Mouse (Mus musculus) limb, embryonic 10.5 days (tissue): ENCODE measurements around the gene Cyp27b1. TPM values are rescaled to one million over a fixed set of nuclear protein-coding genes. Genes with fewer than 3 reads are reported as not detected.

Experiments
- DNase-seq: peaks from one replicate; pipeline ENCODE4 v3.0.0-alpha.2; 2017; ENCODE audit warnings: low spot score
- H3K27ac ChIP-seq: fragments of 300-500 bp; sonication (generic); 2 replicates; pipeline ENCODE4 v1.5.1; 2016; ENCODE audit warnings: mild to moderate bottlenecking
- H3K27me3 ChIP-seq: fragments of 300-500 bp; sonication (generic); 2 replicates; pipeline ENCODE4 v1.6.1; 2016; ENCODE audit warnings: low read depth, mild to moderate bottlenecking; ENCODE audit not compliant: poor library complexity, severe bottlenecking
- H3K36me3 ChIP-seq: fragments of 300-500 bp; sonication (generic); 2 replicates; pipeline ENCODE4 v1.6.1; 2016; ENCODE audit warnings: mild to moderate bottlenecking, moderate library complexity
- H3K4me1 ChIP-seq: fragments of 300-500 bp; sonication (generic); 2 replicates; pipeline ENCODE4 v1.6.1; 2016
- H3K4me3 ChIP-seq: fragments of 300-500 bp; sonication (generic); 2 replicates; pipeline ENCODE4 v1.5.1; 2016; ENCODE audit warnings: mild to moderate bottlenecking, moderate library complexity
- H3K9me3 ChIP-seq: fragments of 300-500 bp; sonication (generic); replicated peaks from 2 replicates; pipeline ENCODE4 v1.6.1; 2016; ENCODE audit warnings: mild to moderate bottlenecking
- WGBS: fragments of 180-500 bp; shearing (Covaris S2); methylation state at CpG from one replicate; pipeline ENCODE4 v1.1.7; 2016; 5-methylcytosine and 5-hydroxymethylcytosine counted together
- polyA plus RNA-seq: library from polyadenylated mRNA; unstranded; fragments of >200 nt; fragmentation: Nextera tagmentation; extraction: Ambion mirVana; gene quantifications from 2 replicates; pipeline ENCODE4 v1.2.1, GENCODE M21; 2016

Cyp27b1 gene
- polyA plus RNA-seq, 1 experiment from 2014 or later = 0.11 TPM

- H3K27ac ChIP-seq = no peak overlapping the region
- H3K4me3 ChIP-seq = no peak overlapping the region
- no peak for DNase-seq
- H3K9me3 ChIP-seq = no peaks in the 10 kb centered on the region
- WGBS = 81% methylated on average over 12 of the region's 12 CpGs
- peaks cover 18% of the 10 kb centered on the region for H3K4me1 ChIP-seq
- H3K27me3 ChIP-seq = peaks cover 17% of the 10 kb centered on the region
- H3K36me3 ChIP-seq = no peaks in the 10 kb centered on the region
Observed at GRCm38 (mm10) chr10:127037641-127038040, 10.4 kb upstream of the Cyp27b1 start.

DNA sequence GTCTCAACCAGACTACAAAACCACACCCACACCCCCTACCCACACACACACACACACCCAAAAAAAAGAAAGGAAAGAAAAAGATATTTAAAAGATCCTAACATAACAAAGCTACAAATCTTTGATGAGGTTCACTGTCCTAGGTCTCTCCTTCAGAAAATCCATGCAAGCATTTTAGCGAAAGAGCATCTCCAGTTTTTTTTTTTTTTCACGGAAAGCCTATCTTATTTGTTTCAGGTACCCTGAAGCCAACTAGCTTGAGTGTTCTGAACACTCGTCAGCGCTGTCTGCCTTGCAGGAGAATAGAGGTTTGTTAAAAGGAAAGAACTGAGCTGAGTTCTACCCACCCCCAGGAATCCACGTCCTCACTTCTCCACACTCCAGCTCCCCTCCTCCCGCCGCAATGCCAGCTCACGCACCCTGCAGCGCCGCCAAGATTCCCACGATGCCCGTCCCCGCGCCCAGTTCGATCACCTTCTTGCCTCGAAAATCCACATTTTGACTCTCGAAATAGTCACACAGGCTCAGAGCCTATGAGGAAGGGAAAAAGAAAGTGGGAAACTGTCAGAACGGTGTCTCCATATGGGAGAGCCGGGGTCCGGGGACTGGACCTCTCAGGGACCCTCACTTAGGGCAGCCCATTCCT lies 7.4 kb upstream of the Cyp27b1 start:
- 2% methylated on average over 20 of the region's 20 CpGs for WGBS
- Histone ChIP-seq H3K27ac (peak overlapping the region; percentile 91; the same call in 1 of the 2 replicates), H3K4me1 (peaks cover 26% of the 10 kb centered on the region), H3K36me3 (peaks cover 25% of the 10 kb centered on the region), H3K27me3 (peaks cover 17% of the 10 kb centered on the region), H3K4me3 (peak overlapping the region; percentile 83), H3K9me3 (no peaks in the 10 kb centered on the region)
- peak; percentile 43 for DNase-seq

DNA sequence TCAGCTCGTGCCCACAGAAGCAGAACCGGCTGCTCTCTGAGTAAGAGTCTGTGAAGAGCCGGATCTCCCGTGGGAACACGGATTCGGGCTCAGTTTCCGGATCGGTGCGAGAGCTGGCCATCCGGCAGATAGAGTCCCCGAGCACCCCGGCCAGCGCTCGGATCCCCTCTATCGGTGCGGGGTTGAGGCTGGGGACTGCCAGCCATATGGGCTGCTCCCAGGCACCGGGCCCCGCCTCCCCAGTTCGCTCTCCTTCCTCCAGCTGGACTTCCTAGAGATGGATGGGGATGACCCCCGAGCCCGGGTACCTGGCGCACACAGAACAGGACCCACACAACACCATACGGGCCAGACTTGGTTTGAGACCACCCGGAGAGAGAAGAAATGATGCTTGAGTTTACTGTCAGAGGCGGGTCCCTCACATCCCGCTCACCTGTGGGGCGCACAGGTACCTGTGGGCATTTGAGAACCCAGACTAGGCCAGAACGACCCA lies 6.7 kb upstream of the Cyp27b1 start, which contains the start of the genes Mettl1 and Eef1akmt3:
Gene Mettl1 (plus strand): TSS at position 141 of the 493 bp plus-strand sequence.
Gene Eef1akmt3 (minus strand): TSS at position 240 of the 493 bp plus-strand sequence.
- peak within 1 kb of the TSS; percentile 91 for H3K27ac ChIP-seq
- WGBS = 0% methylated on average over 28 of the region's 28 CpGs
- DNase-seq = no peak

DNA sequence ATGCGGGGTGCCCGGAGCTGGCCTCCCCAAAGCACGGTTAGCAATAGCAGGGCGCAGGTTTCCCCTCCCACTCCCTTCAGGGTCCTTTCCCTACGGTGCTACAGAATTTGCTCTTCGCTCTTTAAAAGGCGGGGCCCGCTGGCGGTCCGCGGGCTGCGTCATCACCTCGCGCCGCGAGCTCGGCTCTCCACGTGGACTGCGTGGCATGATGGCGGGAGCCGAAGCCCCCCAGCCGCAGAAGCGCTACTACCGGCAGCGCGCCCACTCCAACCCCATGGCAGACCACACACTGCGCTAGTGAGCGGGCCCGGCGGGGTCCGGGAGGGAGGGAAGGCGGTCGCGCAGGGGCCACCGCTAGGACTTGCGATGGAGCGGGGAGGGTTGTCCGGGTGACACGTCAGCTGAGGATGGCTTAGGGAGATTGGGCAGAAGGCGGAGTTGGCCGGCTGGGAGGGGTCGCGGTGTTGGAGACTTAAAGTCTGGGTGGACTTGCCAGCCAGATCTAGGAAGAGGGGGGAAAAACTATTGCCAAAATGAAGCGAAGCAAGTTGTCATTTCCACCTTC lies 6.2 kb upstream of the Cyp27b1 start:
- H3K36me3 ChIP-seq = peaks cover 37% of the 10 kb centered on the region
- H3K9me3 ChIP-seq = no peaks in the 10 kb centered on the region
- peak overlapping the region; percentile 91 for H3K27ac ChIP-seq
- peak; percentile 96 for DNase-seq
- WGBS = under 1% methylated on average over 44 of the region's 44 CpGs
- H3K4me1 ChIP-seq = peaks cover 26% of the 10 kb centered on the region
- peak overlapping the region; percentile 83 for H3K4me3 ChIP-seq
- peaks cover 22% of the 10 kb centered on the region for H3K27me3 ChIP-seq

More for the DNA sequence above, 6.7 kb upstream of the Cyp27b1 start, which contains the start of the genes Mettl1 and Eef1akmt3:
- peak within 1 kb of the TSS; percentile 83 for H3K4me3 ChIP-seq
- H3K27me3 ChIP-seq = peaks cover 17% of the 10 kb centered on the region
- H3K4me1 ChIP-seq = peaks cover 26% of the 10 kb centered on the region
- no peaks in the 10 kb centered on the region for H3K9me3 ChIP-seq
- peaks cover 31% of the 10 kb centered on the region for H3K36me3 ChIP-seq

- H3K4me1 ChIP-seq = peaks cover 26% of the 10 kb centered on the region
- 24% methylated on average over 5 of the region's 5 CpGs for WGBS
Observed at GRCm38 (mm10) chr10:127042468-127043115, 5.5 kb upstream of the Cyp27b1 start.

DNA sequence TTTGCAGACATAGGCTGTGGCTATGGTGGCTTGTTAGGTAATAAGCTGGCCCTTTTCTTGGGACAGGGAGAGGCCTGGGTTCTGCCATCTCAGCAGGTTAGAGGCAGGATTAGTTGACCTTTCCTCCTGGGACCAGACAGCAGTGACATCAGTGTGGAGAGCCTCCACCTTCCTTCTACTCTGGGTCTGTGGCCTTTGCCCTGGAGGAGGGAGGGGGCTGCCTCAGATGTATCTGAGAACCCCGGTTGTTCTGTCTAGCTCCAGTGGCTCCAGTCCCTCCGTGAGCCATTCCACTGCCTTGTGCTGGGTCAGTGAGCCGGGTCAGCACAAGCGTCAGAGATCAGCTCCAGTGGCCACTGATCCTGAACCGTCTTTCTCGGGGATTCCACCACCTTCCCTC lies 4.9 kb upstream of the Cyp27b1 start:
- Histone ChIP-seq H3K27me3 (peaks cover 36% of the 10 kb centered on the region), H3K4me3 (peak overlapping the region; percentile 83; the same call in 1 of the 2 replicates), H3K27ac (no peak overlapping the region), H3K4me1 (peaks cover 26% of the 10 kb centered on the region), H3K9me3 (no peaks in the 10 kb centered on the region), H3K36me3 (peaks cover 40% of the 10 kb centered on the region)
- WGBS = 90% methylated on average over 6 of the region's 6 CpGs
- no peak for DNase-seq

More at GRCm38 (mm10) chr10:127042468-127043115, 5.5 kb upstream of the Cyp27b1 start:
- H3K4me3 ChIP-seq = peak overlapping the region; percentile 83
- peaks cover 30% of the 10 kb centered on the region for H3K27me3 ChIP-seq
- H3K27ac ChIP-seq = peak overlapping the region; percentile 91
- DNase-seq = no peak
- no peaks in the 10 kb centered on the region for H3K9me3 ChIP-seq
- peaks cover 40% of the 10 kb centered on the region for H3K36me3 ChIP-seq

DNA sequence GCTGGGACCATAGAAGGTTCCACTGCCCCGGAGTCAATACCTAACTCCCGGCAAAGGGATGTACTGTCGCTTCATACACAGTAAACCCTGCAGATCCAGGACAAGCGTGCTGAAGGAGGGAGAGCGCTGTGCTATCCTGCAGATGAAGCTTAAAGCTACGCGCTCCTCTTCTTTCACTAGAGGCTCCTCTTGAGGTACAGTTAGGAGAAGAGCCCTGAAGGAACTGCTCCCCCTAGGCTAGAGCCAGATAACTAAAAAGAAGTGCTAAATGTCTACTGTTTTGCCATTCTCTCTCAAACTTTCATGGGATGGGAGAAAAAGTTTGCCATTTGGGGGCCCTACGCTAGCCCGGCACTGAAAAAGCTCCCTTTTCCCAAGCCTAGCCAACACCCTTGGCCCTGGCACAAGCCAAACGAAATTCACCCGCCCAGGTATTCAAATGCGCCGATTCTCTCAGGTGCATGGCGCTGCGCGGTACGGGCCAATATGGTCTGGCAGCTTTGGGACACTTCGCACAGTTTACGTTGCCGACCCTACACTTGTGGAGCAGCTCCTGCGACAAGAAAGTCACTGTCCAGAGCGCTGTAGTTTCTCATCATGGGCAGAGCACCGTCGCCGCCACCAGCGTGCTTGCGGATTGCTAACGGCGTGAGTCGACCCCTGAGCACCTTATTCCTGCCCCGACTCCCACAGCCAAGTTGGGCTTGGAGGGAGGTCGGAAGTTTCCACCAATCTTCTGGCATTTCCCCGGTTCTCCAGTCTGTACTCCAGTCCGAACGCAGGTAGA lies 751 bp downstream of the Cyp27b1 start:
- no peak for DNase-seq
- Histone ChIP-seq H3K4me1 (peaks cover 28% of the 10 kb centered on the region), H3K27me3 (peaks cover 68% of the 10 kb centered on the region), H3K9me3 (no peaks in the 10 kb centered on the region), H3K27ac (no peak overlapping the region), H3K36me3 (peaks cover 31% of the 10 kb centered on the region), H3K4me3 (peak overlapping the region; percentile 14; the same call in 1 of the 2 replicates)
- WGBS = 4% methylated on average over 35 of the region's 35 CpGs

DNA sequence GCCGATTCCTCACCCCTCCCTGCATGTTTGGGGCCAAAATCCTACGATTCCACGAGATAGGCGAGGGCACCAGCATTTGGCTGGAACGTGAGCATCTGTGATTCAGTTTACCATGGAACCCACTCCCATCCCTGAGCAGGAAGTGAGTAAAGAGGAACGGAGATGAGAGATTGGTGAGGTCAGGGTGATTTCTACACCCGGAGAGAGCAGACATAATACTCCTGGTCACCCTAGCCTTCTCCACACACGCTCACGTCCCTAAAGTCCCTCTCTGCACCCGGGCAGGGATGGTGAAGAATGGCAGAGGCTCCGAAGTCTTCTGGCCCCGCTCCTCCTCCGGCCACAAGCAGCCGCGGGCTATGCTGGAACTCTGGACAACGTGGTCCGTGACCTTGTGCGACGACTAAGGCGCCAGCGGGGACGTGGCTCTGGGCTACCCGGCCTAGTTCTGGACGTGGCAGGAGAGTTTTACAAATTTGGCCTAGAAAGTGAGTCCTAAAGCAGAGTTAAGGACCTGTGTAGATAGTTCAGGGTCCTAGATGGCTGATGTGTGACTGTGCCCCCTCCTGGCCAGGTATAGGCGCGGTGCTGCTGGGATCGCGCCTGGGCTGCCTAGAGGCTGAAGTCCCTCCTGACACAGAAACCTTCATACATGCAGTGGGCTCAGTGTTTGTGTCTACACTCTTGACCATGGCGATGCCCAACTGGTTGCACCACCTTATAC lies 1.5 kb downstream of the Cyp27b1 start:
- no peak overlapping the region for H3K27ac ChIP-seq
- H3K27me3 ChIP-seq = peaks cover 72% of the 10 kb centered on the region
- H3K36me3 ChIP-seq = peaks cover 25% of the 10 kb centered on the region
- peaks cover 28% of the 10 kb centered on the region for H3K4me1 ChIP-seq
- no peaks in the 10 kb centered on the region for H3K9me3 ChIP-seq
- peak overlapping the region; percentile 14 for H3K4me3 ChIP-seq
- WGBS = 4% methylated on average over 29 of the region's 29 CpGs
- DNase-seq = peak; percentile 48

DNA sequence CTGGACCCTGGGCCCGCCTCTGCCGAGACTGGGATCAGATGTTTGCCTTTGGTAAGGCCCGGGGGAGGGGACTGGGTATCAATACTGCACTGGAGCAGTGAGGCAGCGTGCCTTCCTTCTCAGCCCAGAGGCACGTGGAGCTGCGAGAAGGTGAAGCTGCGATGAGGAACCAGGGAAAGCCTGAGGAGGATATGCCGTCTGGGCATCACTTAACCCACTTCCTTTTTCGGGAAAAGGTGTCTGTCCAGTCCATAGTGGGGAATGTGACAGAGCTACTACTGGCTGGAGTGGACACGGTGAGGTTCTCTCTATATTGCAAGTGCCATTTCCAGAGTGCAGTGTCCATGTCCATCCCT lies 2.0 kb downstream of the Cyp27b1 start:
- Histone ChIP-seq H3K27ac (no peak overlapping the region), H3K27me3 (peaks cover 72% of the 10 kb centered on the region), H3K4me3 (peak overlapping the region; percentile 14; the same call in 1 of the 2 replicates), H3K9me3 (no peaks in the 10 kb centered on the region), H3K4me1 (peaks cover 28% of the 10 kb centered on the region), H3K36me3 (peaks cover 20% of the 10 kb centered on the region)
- DNase-seq = no peak
- 27% methylated on average over 10 of the region's 10 CpGs for WGBS

DNA sequence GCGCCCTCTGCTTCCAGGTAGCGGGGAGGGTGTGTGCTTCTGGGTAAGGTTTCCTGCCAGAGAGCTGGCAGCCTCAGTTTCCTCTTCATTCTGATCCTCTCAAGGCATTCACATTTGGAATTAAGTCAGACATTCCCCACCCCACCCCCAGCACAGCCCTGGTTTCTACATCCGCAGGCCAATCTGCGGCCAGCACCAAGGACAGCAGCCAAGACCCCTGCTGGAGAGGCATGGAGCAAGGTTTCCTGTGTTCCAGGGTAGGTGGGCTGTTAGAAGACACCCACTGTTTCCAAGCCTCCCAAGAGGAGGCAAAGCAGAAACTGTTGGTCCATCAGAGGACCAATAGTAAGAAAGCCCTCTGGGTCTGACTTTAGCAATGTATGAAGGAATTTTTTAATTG lies 6.6 kb downstream of the Cyp27b1 start:
- Histone ChIP-seq H3K27ac (no peak overlapping the region), H3K9me3 (no peaks in the 10 kb centered on the region), H3K36me3 (peaks cover 18% of the 10 kb centered on the region), H3K27me3 (peaks cover 77% of the 10 kb centered on the region), H3K4me1 (peaks cover 37% of the 10 kb centered on the region), H3K4me3 (no peak overlapping the region)
- 56% methylated on average over 4 of the region's 4 CpGs for WGBS
- DNase-seq = peak; percentile 69

GRCm38 (mm10) chr10:127055406-127055805 lies 7.4 kb downstream of the Cyp27b1 start:
- Histone ChIP-seq H3K4me3 (no peak overlapping the region), H3K9me3 (no peaks in the 10 kb centered on the region), H3K4me1 (peaks cover 37% of the 10 kb centered on the region), H3K36me3 (peaks cover 18% of the 10 kb centered on the region), H3K27ac (no peak overlapping the region), H3K27me3 (peaks cover 77% of the 10 kb centered on the region)
- 88% methylated on average over 8 of the region's 8 CpGs for WGBS
- DNase-seq = no peak

- peaks cover 77% of the 10 kb centered on the region for H3K27me3 ChIP-seq
- no peak overlapping the region for H3K4me3 ChIP-seq
Observed at GRCm38 (mm10) chr10:127056490-127056889, 8.4 kb downstream of the Cyp27b1 start.

More at GRCm38 (mm10) chr10:127056490-127056889, 8.4 kb downstream of the Cyp27b1 start:
- H3K27ac ChIP-seq = no peak overlapping the region
- WGBS = 85% methylated on average over 20 of the region's 20 CpGs
- no peaks in the 10 kb centered on the region for H3K9me3 ChIP-seq
- no peak for DNase-seq
- peaks cover 29% of the 10 kb centered on the region for H3K4me1 ChIP-seq
- H3K36me3 ChIP-seq = peaks cover 18% of the 10 kb centered on the region
